Mouse (Mus musculus): Measurements from ENCODE around the gene Fam178b.

DNA sequence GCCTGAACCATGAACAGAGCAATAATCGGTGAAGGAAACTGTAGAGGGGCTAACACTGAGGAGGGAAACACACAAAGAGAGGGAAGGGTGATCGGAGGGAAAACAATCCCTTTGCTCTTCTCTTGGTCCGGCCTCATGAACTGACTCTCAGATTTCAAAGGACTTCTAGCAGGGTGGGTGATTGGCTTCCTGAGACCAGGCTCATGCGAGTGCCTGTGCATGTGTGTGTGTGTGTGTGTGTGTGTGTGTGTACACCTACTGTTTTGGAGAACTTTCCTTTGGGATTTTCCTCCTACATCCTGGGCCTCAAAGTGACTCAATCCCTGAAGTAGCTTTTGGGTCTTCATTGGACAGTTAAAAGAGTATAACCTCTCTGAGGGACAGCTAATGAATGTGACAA is 96.7 kb downstream of the Fam178b start:
- TF ChIP-seq GATA1 (IDR thresholded peaks at IDR 0.05; ENCODE audit: borderline replicate concordance, low read length) (no peak), CTCF (IDR thresholded peaks at IDR 0.05; ENCODE audit: low read depth, low read length) (no peak), TAL1 (conservative IDR thresholded peaks at IDR 0.05; ENCODE audit: low read depth, low read length) (no peak)

Measured in G1E (cell line).